Mouse (Mus musculus) embryonic facial prominence, embryonic 13.5 days (tissue): ENCODE results near the gene Lipe. TPM values are rescaled to one million over a fixed set of nuclear protein-coding genes. Genes with fewer than 3 reads are reported as not detected.
A peak's percentile ranks its signal among the peaks of the same experiment; 100 is the strongest.

Experiments used
- ATAC-seq: fragments of 200-750 bp; cut with Nextera tagmentation; 2 replicates; pipeline ENCODE4 v1.8.0; 2017; ENCODE audit warnings: low read depth; ENCODE audit not compliant: insufficient number of reproducible peaks, insufficient read depth, low FRiP score, low TSS enrichment
- H3K27ac ChIP-seq: fragments of 300-500 bp; sonication (generic); 2 replicates; pipeline ENCODE4 v1.5.1; 2015; ENCODE audit warnings: moderate library complexity, mild to moderate bottlenecking, inconsistent platforms
- H3K27me3 ChIP-seq: fragments of 300-500 bp; sonication (generic); 2 replicates; pipeline ENCODE4 v1.6.1; 2015; ENCODE audit warnings: mild to moderate bottlenecking, inconsistent platforms
- H3K36me3 ChIP-seq: fragments of 300-500 bp; sonication (generic); 2 replicates; pipeline ENCODE4 v1.6.1; 2015; ENCODE audit warnings: mild to moderate bottlenecking, inconsistent platforms
- H3K4me1 ChIP-seq: fragments of 300-500 bp; sonication (generic); 2 replicates; pipeline ENCODE4 v1.6.1; 2015; ENCODE audit warnings: inconsistent platforms
- H3K4me2 ChIP-seq: fragments of 300-500 bp; sonication (generic); 2 replicates; pipeline ENCODE4 v1.6.1; 2015; ENCODE audit warnings: moderate library complexity, mild to moderate bottlenecking, inconsistent platforms
- H3K4me3 ChIP-seq: fragments of 300-500 bp; sonication (generic); 2 replicates; pipeline ENCODE4 v1.5.1; 2015; ENCODE audit warnings: mild to moderate bottlenecking, inconsistent platforms
- H3K9ac ChIP-seq: fragments of 300-500 bp; sonication (generic); 2 replicates; pipeline ENCODE4 v1.6.1; 2015; ENCODE audit warnings: mild to moderate bottlenecking, inconsistent platforms
- H3K9me3 ChIP-seq: fragments of 300-500 bp; sonication (generic); 2 replicates; pipeline ENCODE4 v1.6.1; 2016; ENCODE audit warnings: inconsistent platforms
- WGBS: fragments of 180-500 bp; shearing (Covaris S2); methylation state at CpG from one replicate; pipeline ENCODE4 v1.1.7; 2015; ENCODE audit warnings: mixed read lengths; 5-methylcytosine and 5-hydroxymethylcytosine counted together
- polyA plus RNA-seq: library from polyadenylated mRNA; unstranded; fragments of >200 nt; fragmentation: Nextera tagmentation; extraction: Ambion mirVana; gene quantifications from 2 replicates; pipeline ENCODE4 v1.2.1, GENCODE M21; 2015

The Lipe gene
- polyA plus RNA-seq, 1 experiment from 2014 or later, result 9.5 TPM

- no peaks in the 10 kb centered on the region for H3K4me1 ChIP-seq
- H3K36me3 ChIP-seq, result peaks cover 79% of the 10 kb centered on the region
- H3K9ac ChIP-seq, result 0 out of 2 replicates have a peak overlapping the region, but pooled peaks have one; percentile 21
- H3K27ac ChIP-seq, result no peak overlapping the region
- no peaks in the 10 kb centered on the region for H3K9me3 ChIP-seq
- H3K27me3 ChIP-seq, result no peaks in the 10 kb centered on the region
- 44% methylated on average over 16 of the region's 16 CpGs for WGBS
- H3K4me2 ChIP-seq, result no peak overlapping the region
- peak; percentile 45; the same call in 1 of the 2 replicates for ATAC-seq
- H3K4me3 ChIP-seq, result no peak overlapping the region
Observed at GRCm38 (mm10) chr7:25333596-25334307, 64.8 kb downstream of the Lipe start.

Other genes with a start within 250 kb of the Lipe start
- gene Pou2f2, start 219.0 kb downstream of the Lipe start, polyA plus RNA-seq, result 0.91 and 1.3 TPM in 2 replicates
- gene Dedd2, start 178.1 kb downstream of the Lipe start, polyA plus RNA-seq, result 8.7 and 9.9 TPM in 2 replicates
- gene Zfp526, start 177.3 kb downstream of the Lipe start, polyA plus RNA-seq, result 2.9 and 3.4 TPM in 2 replicates
- gene Gsk3a, start 160.9 kb downstream of the Lipe start, polyA plus RNA-seq, result 11.4 and 14.4 TPM in 2 replicates
- 22.2 and 25.3 TPM in 2 replicates for gene Erf, start 147.9 kb downstream of the Lipe start, polyA plus RNA-seq
- 46.2 and 47.4 TPM in 2 replicates for gene Cic, start 131.0 kb downstream of the Lipe start, polyA plus RNA-seq
- gene Pafah1b3, start 100.7 kb downstream of the Lipe start, polyA plus RNA-seq, result 315 and 322 TPM in 2 replicates
- gene Prr19, start 97.3 kb downstream of the Lipe start, polyA plus RNA-seq, result 0.60 and 0.92 TPM in 2 replicates
- 2.2 and 2.5 TPM in 2 replicates for gene Tmem145, start 92.6 kb downstream of the Lipe start, polyA plus RNA-seq
- gene Megf8, start 81.5 kb downstream of the Lipe start, polyA plus RNA-seq, result 17.6 and 18.5 TPM in 2 replicates
- 4.4 and 7.0 TPM in 2 replicates for gene Cnfn, start 29.0 kb downstream of the Lipe start, polyA plus RNA-seq
- 0.85 TPM in 1 of 2 replicates, not detected in the other for gene Cxcl17, start 14.2 kb upstream of the Lipe start, polyA plus RNA-seq
- 0.91 and 2.0 TPM in 2 replicates for gene Ceacam1, start 78.9 kb upstream of the Lipe start, polyA plus RNA-seq
- 0.15 TPM in 1 of 2 replicates, not detected in the other for gene Ceacam2, start 141.1 kb upstream of the Lipe start, polyA plus RNA-seq
- not detected in 2 replicates for gene Erich4, start 217.2 kb upstream of the Lipe start, polyA plus RNA-seq
- gene Dmac2, start 220.7 kb upstream of the Lipe start, polyA plus RNA-seq, result 36.3 and 37.9 TPM in 2 replicates
- 5.9 and 8.3 TPM in 2 replicates for gene B3gnt8, start 227.9 kb upstream of the Lipe start, polyA plus RNA-seq